Mouse (Mus musculus): Measurements from ENCODE around the gene Myo1e.

The Myo1e gene

GRCm38 (mm10) chr9:70328193-70328841 is 121.2 kb downstream of the Myo1e start:
- no peak for TF ChIP-seq GATA4 (IDR thresholded peaks at IDR 0.05; ENCODE audit: insufficient replicate concordance, low read length)

- TF ChIP-seq GATA4 (IDR thresholded peaks at IDR 0.05; ENCODE audit: insufficient replicate concordance, low read length) = no peak
These were observed 124.7 kb downstream of the Myo1e start for GRCm38 (mm10) chr9:70331727-70332335.

GRCm38 (mm10) chr9:70338391-70338790 is 131.2 kb downstream of the Myo1e start:
- no peak for TF ChIP-seq GATA4 (IDR thresholded peaks at IDR 0.05; ENCODE audit: insufficient replicate concordance, low read length)

GRCm38 (mm10) chr9:70338894-70339293 is 131.7 kb downstream of the Myo1e start:
- no peak for TF ChIP-seq GATA4 (IDR thresholded peaks at IDR 0.05; ENCODE audit: insufficient replicate concordance, low read length)

- no peak for TF ChIP-seq GATA4 (IDR thresholded peaks at IDR 0.05; ENCODE audit: insufficient replicate concordance, low read length)
These were observed 142.1 kb downstream of the Myo1e start for GRCm38 (mm10) chr9:70349274-70349673.

- TF ChIP-seq GATA4 (IDR thresholded peaks at IDR 0.05; ENCODE audit: insufficient replicate concordance, low read length) = no peak
These were observed 144.6 kb downstream of the Myo1e start for GRCm38 (mm10) chr9:70351570-70352277.

- TF ChIP-seq GATA4 (IDR thresholded peaks at IDR 0.05; ENCODE audit: insufficient replicate concordance, low read length) = no peak
These were observed 149.1 kb downstream of the Myo1e start for GRCm38 (mm10) chr9:70356254-70356653.

- TF ChIP-seq GATA4 (IDR thresholded peaks at IDR 0.05; ENCODE audit: insufficient replicate concordance, low read length) = no peak
These were observed 152.4 kb downstream of the Myo1e start for GRCm38 (mm10) chr9:70359402-70360131.

GRCm38 (mm10) chr9:70364741-70365140 is 157.6 kb downstream of the Myo1e start:
- no peak for TF ChIP-seq GATA4 (IDR thresholded peaks at IDR 0.05; ENCODE audit: insufficient replicate concordance, low read length)

GRCm38 (mm10) chr9:70365915-70366314 is 158.8 kb downstream of the Myo1e start:
- TF ChIP-seq GATA4 (IDR thresholded peaks at IDR 0.05; ENCODE audit: insufficient replicate concordance, low read length) = no peak

- no peak for TF ChIP-seq GATA4 (IDR thresholded peaks at IDR 0.05; ENCODE audit: insufficient replicate concordance, low read length)
These were observed 159.7 kb downstream of the Myo1e start for GRCm38 (mm10) chr9:70366898-70367297.

GRCm38 (mm10) chr9:70371638-70372037 is 164.5 kb downstream of the Myo1e start:
- TF ChIP-seq GATA4 (IDR thresholded peaks at IDR 0.05; ENCODE audit: insufficient replicate concordance, low read length) = no peak

GRCm38 (mm10) chr9:70379502-70380467 is 172.6 kb downstream of the Myo1e start:
- no peak for TF ChIP-seq GATA4 (IDR thresholded peaks at IDR 0.05; ENCODE audit: insufficient replicate concordance, low read length)

- no peak for TF ChIP-seq GATA4 (IDR thresholded peaks at IDR 0.05; ENCODE audit: insufficient replicate concordance, low read length)
These were observed 174.9 kb downstream of the Myo1e start for GRCm38 (mm10) chr9:70382091-70382490.

Data from liver, adult (tissue).